Mouse (Mus musculus) thymus, adult 2 months (tissue): ENCODE measurements at regions not wholly inside any gene's neighbourhood (a gene's known extent, or its start where the extent isn't known, plus 50 kb on each side); places are given as distances from the start of the nearest gene placed in this dataset.

Experiments
- CTCF ChIP-seq: fragments of 200-500 bp; IDR thresholded peaks from 2 replicates; pipeline ENCODE4 v1.5.1; 2012; ENCODE audit warnings: mild to moderate bottlenecking, control low read depth, low read length, moderate library complexity, borderline replicate concordance; ENCODE audit not compliant: control insufficient read depth, poor library complexity, insufficient read depth; ENCODE audit errors: extremely low read depth
- POLR2A ChIP-seq: fragments of 200-500 bp; IDR thresholded peaks from 2 replicates; pipeline ENCODE4 v1.6.1; 2012; ENCODE audit warnings: mild to moderate bottlenecking, low read length, control low read depth, moderate library complexity; ENCODE audit not compliant: control insufficient read depth, poor library complexity, insufficient read depth; ENCODE audit errors: extremely low read depth

DNA sequence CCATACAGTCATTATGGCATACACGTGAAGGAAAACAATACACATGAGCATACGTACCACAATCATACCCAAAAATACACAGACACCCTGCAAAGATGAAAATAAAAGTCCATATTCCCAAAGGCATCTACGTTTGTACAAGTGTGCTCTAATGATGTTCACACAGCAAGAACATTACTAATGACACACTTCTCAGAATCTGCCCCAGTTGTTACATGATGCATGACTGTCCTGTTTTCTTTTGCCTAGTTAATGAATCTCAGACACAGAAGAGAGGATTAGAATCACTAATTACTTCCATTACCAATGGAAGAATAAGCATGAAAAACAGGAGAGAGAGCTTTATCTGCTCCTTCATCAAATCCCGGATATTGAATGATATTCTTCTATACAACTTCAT lies 379.6 kb upstream of the Sel1l start:
- no peak for TF ChIP-seq CTCF
- TF ChIP-seq POLR2A: no peak
